ENCODE assay signal across 21 mouse cellular contexts in the genomic region with DNA sequence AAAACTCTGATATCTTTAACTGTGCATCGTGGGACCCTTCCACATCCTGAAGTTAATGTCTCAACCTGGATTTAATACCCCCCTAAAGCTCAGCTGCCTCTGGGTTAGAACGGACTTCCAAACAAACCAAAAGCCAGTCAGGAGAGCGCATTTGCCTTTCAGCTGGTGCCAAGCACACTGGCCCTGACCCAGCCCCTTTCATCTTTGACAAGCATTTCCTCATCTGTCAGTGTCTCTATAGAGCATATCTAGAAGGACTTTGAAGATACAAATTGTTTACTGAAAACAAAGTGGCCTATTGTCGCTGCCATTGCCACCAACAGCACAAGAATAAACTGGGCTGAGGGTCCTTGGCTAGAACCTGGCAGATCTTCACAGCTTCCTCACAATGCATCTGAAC.
DNase-seq lines count a peak whose midpoint lies in the region; ATAC-seq and TF ChIP-seq lines count a peak whose summit lies in the region.
"Had no signal": no experiment of that assay in that cellular context is flagged by ENCODE, and none has a peak within 500 bp of the region (broad histone marks: within the 10 kb centered on the region; RNA-seq: fewer than 3 reads in every experiment).

No protein-coding gene starts in this region.

- H3K4me3 ChIP-seq in midbrain, postnatal 0 days (ENCODE audit: low read depth, low read length) = no peak overlapping the region
- no peak overlapping the region for H3K4me3 ChIP-seq in midbrain, embryonic 14.5 days (replicated peaks; ENCODE audit: low read depth, low read length)
- H3K4me3 ChIP-seq: embryonic facial prominence, embryonic 13.5 days; forebrain, embryonic 12.5 days; heart, adult 2 months; heart, embryonic 15.5 days; hindbrain, embryonic 15.5 days had no signal

- intact Hi-C loops in heart, postnatal 36 days (cut with DNase I) = no loop called here

- H3K27ac ChIP-seq in midbrain, postnatal 0 days (ENCODE audit: low read depth, low read length) = no peak overlapping the region
- H3K27ac ChIP-seq in midbrain, embryonic 14.5 days (replicated peaks; ENCODE audit: low read depth, low read length) = no peak overlapping the region
- H3K27ac ChIP-seq: embryonic facial prominence, embryonic 13.5 days; forebrain, embryonic 12.5 days; heart, adult 2 months; heart, embryonic 15.5 days; hindbrain, embryonic 15.5 days had no signal

- ATAC-seq in midbrain, postnatal 0 days (ENCODE audit: low FRiP score) = no peak
- ATAC-seq in midbrain, embryonic 14.5 days (ENCODE audit: low FRiP score, low TSS enrichment) = no peak
- ATAC-seq: activated CD4-positive, CD25-positive, alpha-beta regulatory T cell, adult 4 months; forebrain, embryonic 16.5 days; inflammation-experienced regulatory T-cells, adult 6 months; intestine, postnatal 0 days; Patski had no signal

- no peaks in the 10 kb centered on the region for H3K36me3 ChIP-seq in midbrain, postnatal 0 days (ENCODE audit: insufficient read depth, low read length)
- no peaks in the 10 kb centered on the region for H3K36me3 ChIP-seq in midbrain, embryonic 14.5 days (ENCODE audit: control insufficient read depth, insufficient read depth, low read length)
- H3K36me3 ChIP-seq: embryonic facial prominence, embryonic 13.5 days; forebrain, embryonic 12.5 days; heart, embryonic 15.5 days; hindbrain, embryonic 15.5 days had no signal

- DNase-seq in heart, adult 11 months = peak; percentile 74
- DNase-seq in heart, postnatal 36 days = no peak
- DNase-seq in midbrain, postnatal 0 days (ENCODE audit: low spot score) = peak; percentile 14
- DNase-seq in midbrain, embryonic 14.5 days = no peak
- DNase-seq in adrenal gland, postnatal 36 days = peak; percentile 55 to 58
- no peak for DNase-seq in cerebellum, postnatal 36 days
- DNase-seq: cerebellum, adult 2 months; cerebellum, postnatal 14 days; gastrocnemius, postnatal 10 days; heart, adult 2 months; heart, postnatal 14 days had no signal

- H3K9ac ChIP-seq in midbrain, postnatal 0 days (replicated peaks; ENCODE audit: low read length, poor library complexity, severe bottlenecking) = no peak overlapping the region
- H3K9ac ChIP-seq in midbrain, embryonic 14.5 days (replicated peaks; ENCODE audit: low read length) = no peak overlapping the region
- H3K9ac ChIP-seq: embryonic facial prominence, embryonic 13.5 days; forebrain, embryonic 12.5 days; heart, embryonic 15.5 days; hindbrain, embryonic 15.5 days had no signal

- H3K27me3 ChIP-seq in midbrain, postnatal 0 days (ENCODE audit: insufficient read depth, low read length) = no peaks in the 10 kb centered on the region
- H3K27me3 ChIP-seq in midbrain, embryonic 14.5 days (ENCODE audit: control insufficient read depth, insufficient read depth, low read length) = no peaks in the 10 kb centered on the region
- H3K27me3 ChIP-seq: embryonic facial prominence, embryonic 13.5 days; heart, embryonic 15.5 days; Patski had no signal

- no peaks in the 10 kb centered on the region for H3K9me3 ChIP-seq in midbrain, postnatal 0 days (ENCODE audit: low read length)
- no peaks in the 10 kb centered on the region for H3K9me3 ChIP-seq in midbrain, embryonic 14.5 days (ENCODE audit: control insufficient read depth, low read length)
- H3K9me3 ChIP-seq: embryonic facial prominence, embryonic 13.5 days; forebrain, embryonic 12.5 days; heart, embryonic 15.5 days; hindbrain, embryonic 15.5 days had no signal

- TF ChIP-seq CTCF in midbrain, postnatal 0 days (IDR thresholded peaks at IDR 0.05) = no peak

- no peak overlapping the region for H3K4me2 ChIP-seq in midbrain, postnatal 0 days (ENCODE audit: low read depth, low read length, poor library complexity, severe bottlenecking)
- no peak overlapping the region for H3K4me2 ChIP-seq in midbrain, embryonic 14.5 days (ENCODE audit: low read length)
- H3K4me2 ChIP-seq: embryonic facial prominence, embryonic 13.5 days; forebrain, embryonic 12.5 days; heart, embryonic 11.5 days; heart, embryonic 15.5 days; hindbrain, embryonic 15.5 days had no signal

- H3K4me1 ChIP-seq in midbrain, postnatal 0 days (ENCODE audit: insufficient read depth, low read length) = no peaks in the 10 kb centered on the region
- no peaks in the 10 kb centered on the region for H3K4me1 ChIP-seq in midbrain, embryonic 14.5 days (ENCODE audit: control insufficient read depth, insufficient read depth, low read length)
- H3K4me1 ChIP-seq: forebrain, embryonic 12.5 days; hindbrain, embryonic 15.5 days had no signal

- 64% methylated on average over 4 of the region's 4 CpGs for WGBS in midbrain, postnatal 0 days
- WGBS in midbrain, embryonic 14.5 days = 71% methylated on average over 4 of the region's 4 CpGs

Comparison
In these comparisons a context has a peak if more than half of its experiments do, and no peak if none do; other contexts are left out.
1. DNase-seq: peak in heart, adult 11 months (single experiment), midbrain, postnatal 0 days (single experiment) and adrenal gland, postnatal 36 days (2 of 2); none in heart, postnatal 36 days (0 of 2), midbrain, embryonic 14.5 days (single experiment) and cerebellum, postnatal 36 days (0 of 2).